In the genomic region with DNA sequence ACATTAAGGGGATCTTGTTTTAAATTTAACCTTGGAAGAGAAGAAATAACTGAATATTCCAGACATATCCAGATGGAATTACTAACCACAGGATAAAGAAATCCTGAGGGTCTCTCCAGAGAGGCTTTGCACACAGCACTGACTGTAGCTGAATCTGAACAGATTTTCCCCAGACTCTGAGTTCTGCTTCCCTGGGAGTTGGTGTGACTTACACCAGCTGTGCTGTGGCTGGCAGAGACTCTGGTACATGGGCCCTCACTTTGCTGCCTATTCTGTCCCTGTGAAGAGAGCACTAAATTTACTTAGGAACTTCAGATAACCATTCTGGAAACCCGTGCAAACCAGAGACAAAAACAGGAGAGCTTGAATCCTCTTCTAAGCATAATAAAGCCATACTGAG, we compare ENCODE assay signal across 17 mouse cellular contexts. TPM values are rescaled to one million over a fixed set of nuclear protein-coding genes. Genes with fewer than 3 reads are reported as not detected.
DNase-seq lines count a peak whose midpoint lies in the region; ATAC-seq lines count a peak whose summit lies in the region.
"Had no signal": no experiment of that assay in that cellular context is flagged by ENCODE, and none has a peak within 500 bp of the region (broad histone marks: within the 10 kb centered on the region; RNA-seq: fewer than 3 reads in every experiment).

No protein-coding gene starts in this region.

- DNase-seq in frontal cortex, postnatal 10 days (ENCODE audit: low spot score in 2 of 2) = peak; percentile 44 to 66
- DNase-seq in layer of hippocampus, postnatal 14 days (ENCODE audit: low spot score in 2 of 2) = peak; percentile 32 to 70
- peak; percentile 62 to 65 for DNase-seq in right cerebral cortex, adult 2 months (ENCODE audit: low spot score in 2 of 2)
- DNase-seq in embryo, embryonic 11 days = no peak
- no peak for DNase-seq in cerebellum, postnatal 14 days
- no peak for DNase-seq in natural killer cell, adult 2 months (ENCODE audit: low spot score in 2 of 2)
- DNase-seq: heart, postnatal 10 days; lung, postnatal 4 days had no signal

- H3K4me1 ChIP-seq in forebrain, embryonic 16.5 days (replicated peaks; ENCODE audit: control insufficient read depth, insufficient read depth, low read length) = no peaks in the 10 kb centered on the region
- H3K4me1 ChIP-seq: kidney, embryonic 15.5 days; liver, embryonic 15.5 days; midbrain, embryonic 13.5 days; neural tube, embryonic 13.5 days had no signal

- 66% methylated on average over 1 of the region's 1 CpGs for WGBS in forebrain, embryonic 16.5 days

- no peak overlapping the region for H3K4me2 ChIP-seq in forebrain, embryonic 16.5 days (ENCODE audit: low read length)
- H3K4me2 ChIP-seq: kidney, embryonic 15.5 days; liver, embryonic 15.5 days; midbrain, embryonic 13.5 days; neural tube, embryonic 13.5 days had no signal

- no peak overlapping the region for H3K9ac ChIP-seq in forebrain, embryonic 16.5 days (replicated peaks; ENCODE audit: low read depth, low read length)
- H3K9ac ChIP-seq: kidney, embryonic 15.5 days; liver, embryonic 15.5 days; midbrain, embryonic 13.5 days; neural tube, embryonic 13.5 days had no signal

- H3K4me3 ChIP-seq in forebrain, embryonic 16.5 days (replicated peaks; ENCODE audit: low read length) = no peak overlapping the region
- H3K4me3 ChIP-seq: kidney, embryonic 15.5 days; liver, embryonic 15.5 days; midbrain, embryonic 13.5 days; neural tube, embryonic 13.5 days had no signal

- peak; percentile 94 for ATAC-seq in forebrain, embryonic 16.5 days
- ATAC-seq: midbrain, embryonic 13.5 days had no signal

- H3K36me3 ChIP-seq in forebrain, embryonic 16.5 days (ENCODE audit: control insufficient read depth, insufficient read depth) = no peaks in the 10 kb centered on the region
- H3K36me3 ChIP-seq: kidney, embryonic 15.5 days; liver, embryonic 15.5 days; midbrain, embryonic 13.5 days; neural tube, embryonic 13.5 days had no signal

- no peak overlapping the region; the same call in 1 of the 2 replicates for H3K27ac ChIP-seq in forebrain, embryonic 16.5 days (ENCODE audit: low read length)
- H3K27ac ChIP-seq: kidney, embryonic 15.5 days; liver, embryonic 15.5 days; midbrain, embryonic 13.5 days; neural tube, embryonic 13.5 days had no signal

- no peaks in the 10 kb centered on the region for H3K9me3 ChIP-seq in forebrain, embryonic 16.5 days (ENCODE audit: control insufficient read depth, low read length)
- H3K9me3 ChIP-seq: kidney, embryonic 15.5 days; liver, embryonic 15.5 days; midbrain, embryonic 13.5 days; neural tube, embryonic 13.5 days had no signal

- no peaks in the 10 kb centered on the region for H3K27me3 ChIP-seq in forebrain, embryonic 16.5 days (replicated peaks; ENCODE audit: control insufficient read depth, insufficient read depth, low read length)
- H3K27me3 ChIP-seq: CH12.LX; kidney, embryonic 15.5 days; liver, embryonic 15.5 days; midbrain, embryonic 13.5 days; neural tube, embryonic 13.5 days had no signal

RNA-seq across cellular contexts. Expression of a gene that starts 46.1 kb away (rescaled TPM):
- polyA plus RNA-seq in forebrain, embryonic 16.5 days (2015; fragmentation: Nextera tagmentation; extraction: Ambion mirVana) = 0.36 and 0.44 TPM in 2 replicates
- under 1 TPM in 1 of 2 experiments, not detected in 1; 0.23 TPM for total RNA-seq in layer of hippocampus, postnatal 14 days (2021)
- total RNA-seq: CH12.LX; granulocyte monocyte progenitor cell, adult 5-6 weeks; heart, postnatal 10 days had no signal
- polyA plus RNA-seq: kidney, embryonic 15.5 days; limb, embryonic 11.5 days; liver, embryonic 15.5 days; neural tube, embryonic 13.5 days; stomach, embryonic 16.5 days had no signal

Comparison
In these comparisons a context has a peak if more than half of its experiments do, and no peak if none do; other contexts are left out.
1. DNase-seq: peak in frontal cortex, postnatal 10 days (2 of 2), layer of hippocampus, postnatal 14 days (2 of 2) and right cerebral cortex, adult 2 months (2 of 2); none in embryo, embryonic 11 days (single experiment), cerebellum, postnatal 14 days (0 of 2) and natural killer cell, adult 2 months (0 of 2).